Mouse (Mus musculus) heart, postnatal 0 days (tissue): ENCODE results near the gene Uhrf1bp1.

Source experiments
- CTCF ChIP-seq: IDR thresholded peaks from 2 replicates; pipeline ENCODE4 v1.5.1; 2016; ENCODE audit warnings: antibody characterized with exemption, control low read depth, low read depth
- EP300 ChIP-seq: IDR thresholded peaks from 2 replicates; pipeline ENCODE4 v1.6.1; 2016; ENCODE audit warnings: antibody characterized with exemption, low read depth

DNA sequence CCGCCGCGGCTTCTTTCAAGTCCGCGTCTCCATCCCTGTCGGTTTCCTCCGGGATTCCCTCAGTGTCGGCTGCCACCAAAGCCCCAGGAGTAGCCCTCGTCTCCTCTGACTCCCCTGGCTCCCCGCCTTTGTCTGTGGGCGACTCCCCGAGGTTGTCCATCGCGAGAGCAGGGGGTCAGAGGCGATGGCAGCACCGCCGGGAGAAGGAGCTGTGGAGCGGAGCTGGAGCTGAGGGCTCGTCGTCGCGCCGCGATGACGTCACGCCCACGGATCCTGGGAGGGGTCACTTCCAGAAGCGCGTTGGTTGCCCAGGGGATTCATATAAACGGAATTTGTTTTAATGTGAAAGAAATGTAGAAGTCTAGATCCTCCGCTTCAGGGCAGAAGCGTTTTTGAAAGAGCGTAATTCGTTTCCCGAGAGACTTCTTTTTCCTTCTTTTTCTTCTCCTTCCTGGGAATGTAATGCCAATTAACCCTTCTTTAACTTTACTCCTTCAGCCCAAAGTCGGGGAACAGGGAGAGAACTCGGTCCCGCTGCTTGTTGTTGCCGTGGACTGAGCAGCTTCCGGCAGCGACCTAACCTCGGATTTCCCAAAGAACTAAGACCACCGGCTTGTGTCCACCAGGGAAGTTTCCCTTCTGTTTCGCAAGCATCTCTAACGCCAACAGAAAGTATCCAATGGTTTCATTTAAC, 51.4 kb downstream of the Uhrf1bp1 start:
- TF ChIP-seq CTCF (peak; percentile 44), EP300 (0 out of 2 replicates have a peak, but pooled peaks have one; percentile 58)
